Mouse (Mus musculus) forebrain, postnatal 0 days (tissue): ENCODE data around the gene Tmc7. TPM values are rescaled to one million over a fixed set of nuclear protein-coding genes. Genes with fewer than 3 reads are reported as not detected.

Experiments
- ATAC-seq: fragments of 200-750 bp; cut with Nextera tagmentation; 2 replicates; pipeline ENCODE4 v1.8.0; 2017; ENCODE audit warnings: mild to moderate bottlenecking, moderate library complexity
- DNase-seq: peaks from one replicate; pipeline ENCODE4 v3.0.0-alpha.2; 2015
- H3K27ac ChIP-seq: fragments of 300-500 bp; sonication (generic); 2 replicates; pipeline ENCODE4 v1.5.1; 2014; ENCODE audit warnings: low read depth, mild to moderate bottlenecking, antibody characterized with exemption, low read length, moderate library complexity, mixed read lengths
- H3K27me3 ChIP-seq: fragments of 300-500 bp; sonication (generic); 2 replicates; pipeline ENCODE4 v1.6.1; 2014; ENCODE audit warnings: mild to moderate bottlenecking, low read length, mixed read lengths; ENCODE audit not compliant: insufficient read depth
- H3K36me3 ChIP-seq: fragments of 300-500 bp; sonication (generic); 2 replicates; pipeline ENCODE4 v1.6.1; 2014; ENCODE audit warnings: mild to moderate bottlenecking, moderate library complexity; ENCODE audit not compliant: insufficient read depth
- H3K4me1 ChIP-seq: fragments of 300-500 bp; sonication (generic); 2 replicates; pipeline ENCODE4 v1.6.1; 2014; ENCODE audit warnings: antibody characterized with exemption; ENCODE audit not compliant: insufficient read depth
- H3K4me2 ChIP-seq: fragments of 300-500 bp; sonication (generic); 2 replicates; pipeline ENCODE4 v1.6.1; 2014; ENCODE audit warnings: low read depth, mild to moderate bottlenecking, moderate library complexity
- H3K4me3 ChIP-seq: fragments of 300-500 bp; sonication (generic); 2 replicates; pipeline ENCODE4 v1.5.1; 2014; ENCODE audit warnings: low read depth, low read length, mixed read lengths
- H3K9ac ChIP-seq: fragments of 300-500 bp; sonication (generic); 2 replicates; pipeline ENCODE4 v1.6.1; 2014; ENCODE audit warnings: mild to moderate bottlenecking
- H3K9me3 ChIP-seq: fragments of 300-500 bp; sonication (generic); 2 replicates; pipeline ENCODE4 v1.6.1; 2016; ENCODE audit warnings: low read length
- CTCF ChIP-seq: sonication (generic); IDR thresholded peaks from 2 replicates; pipeline ENCODE4 v1.5.1; 2016; ENCODE audit warnings: antibody characterized with exemption, control low read depth, low read depth
- whole genome bisulfite sequencing: fragments of 180-500 bp; shearing (Covaris S2); extraction: QIAGEN DNeasy Blood & Tissue Kit; methylation state at CpG from one replicate; pipeline ENCODE4 v1.1.7; 2014; 5-methylcytosine and 5-hydroxymethylcytosine counted together
- polyA plus RNA-seq: library from polyadenylated mRNA; unstranded; fragments of >200 nt; fragmentation: Nextera tagmentation; extraction: Ambion mirVana; gene quantifications from 2 replicates; pipeline ENCODE4 v1.2.1, GENCODE M21; 2015
- total RNA-seq: library from RNA; depleted of rRNA; stranded (reverse); fragments of >200 nt; gene quantifications from 2 replicates; pipeline ENCODE4 v1.2.3, GENCODE M21; 2014

Gene Tmc7
- total and polyA plus RNA-seq, 2 experiments from 2014 or later, result 4.2 to 10.3 TPM

DNA sequence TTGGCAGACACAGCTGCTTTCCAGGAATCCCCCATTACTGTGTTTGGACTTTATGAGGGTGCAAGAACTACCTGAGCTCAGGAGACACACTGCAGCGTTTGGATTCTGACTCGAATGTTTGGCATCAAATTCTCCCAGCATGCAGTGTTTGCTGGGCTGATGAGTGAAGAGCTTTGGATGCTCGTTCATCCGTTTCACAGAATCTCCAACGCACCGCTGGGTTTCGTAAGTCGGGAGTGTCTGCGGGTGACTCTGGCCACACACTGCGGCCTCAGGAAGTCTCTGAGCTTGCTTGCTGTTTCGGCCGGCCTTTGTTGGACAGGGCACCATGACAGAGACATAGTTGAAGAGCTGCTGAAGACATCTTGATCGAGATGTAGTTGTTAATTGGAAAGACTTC is 29.5 kb upstream of the Tmc7 start:
- ATAC-seq, result no peak
- Histone ChIP-seq H3K4me1 (no peaks in the 10 kb centered on the region), H3K4me3 (no peak overlapping the region), H3K27me3 (no peaks in the 10 kb centered on the region), H3K27ac (no peak overlapping the region), H3K4me2 (no peak overlapping the region), H3K9me3 (no peaks in the 10 kb centered on the region), H3K9ac (no peak overlapping the region), H3K36me3 (no peaks in the 10 kb centered on the region)
- WGBS, result 27% methylated on average over 13 of the region's 13 CpGs
- no peak for TF ChIP-seq CTCF
- DNase-seq, result no peak

DNA sequence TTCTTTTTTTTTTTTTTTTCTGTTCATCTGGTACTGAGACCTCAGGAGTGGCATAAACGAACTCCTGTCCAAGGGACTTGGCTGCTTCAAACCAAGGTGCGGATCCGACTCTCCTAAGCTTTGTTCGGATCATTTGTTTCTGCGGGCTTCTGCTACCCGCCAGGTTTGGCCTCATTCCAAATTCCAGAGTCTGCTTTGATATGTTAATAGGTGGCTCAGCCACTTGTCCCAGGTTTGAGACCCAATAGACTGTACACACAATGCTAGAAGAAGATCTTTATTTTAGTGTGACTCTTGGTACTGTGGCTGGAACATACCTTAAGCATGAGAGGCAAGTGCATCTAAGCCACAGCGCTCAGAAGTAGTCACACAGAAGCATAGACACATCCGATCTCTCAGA is 27.4 kb upstream of the Tmc7 start:
- no peak for ATAC-seq
- no peak overlapping the region for H3K27ac ChIP-seq
- no peak overlapping the region for H3K4me2 ChIP-seq
- no peaks in the 10 kb centered on the region for H3K9me3 ChIP-seq
- H3K36me3 ChIP-seq, result no peaks in the 10 kb centered on the region
- H3K4me3 ChIP-seq, result no peak overlapping the region
- no peak for TF ChIP-seq CTCF
- no peaks in the 10 kb centered on the region for H3K4me1 ChIP-seq
- H3K27me3 ChIP-seq, result no peaks in the 10 kb centered on the region
- WGBS, result 26% methylated on average over 8 of the region's 8 CpGs
- no peak overlapping the region for H3K9ac ChIP-seq
- no peak for DNase-seq

DNA sequence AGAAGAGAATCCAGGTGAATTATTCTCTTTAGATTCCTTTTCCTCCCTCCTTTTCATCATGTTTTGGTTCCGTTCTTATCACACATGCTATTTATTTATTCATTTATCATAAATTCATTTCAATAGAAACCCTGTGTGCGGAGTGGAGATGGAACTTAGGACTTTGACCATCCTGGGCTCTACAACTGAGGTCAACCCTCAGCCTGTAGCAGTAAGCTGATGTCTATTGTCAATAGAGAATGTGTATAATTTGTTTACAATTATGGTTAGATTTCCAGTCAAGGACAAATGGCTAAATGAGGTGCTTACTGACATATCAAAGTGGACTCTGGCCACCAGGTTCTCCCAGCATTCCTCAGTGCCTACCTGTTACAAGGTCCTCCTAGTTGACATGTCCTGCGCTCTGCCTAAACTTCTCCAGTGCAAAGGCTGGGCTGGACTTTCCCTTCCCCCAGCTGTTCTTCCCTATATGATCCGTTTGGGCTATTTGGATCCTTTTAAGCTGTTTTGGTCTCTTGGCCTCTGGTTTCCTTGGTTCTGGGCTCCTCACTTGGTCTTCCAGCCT is 26.7 kb upstream of the Tmc7 start:
- no peaks in the 10 kb centered on the region for H3K27me3 ChIP-seq
- H3K4me2 ChIP-seq, result no peak overlapping the region
- TF ChIP-seq CTCF, result no peak
- 83% methylated on average over 4 of the region's 4 CpGs for WGBS
- H3K27ac ChIP-seq, result no peak overlapping the region
- H3K9ac ChIP-seq, result no peak overlapping the region
- ATAC-seq (no peak), DNase-seq (no peak)
- H3K4me3 ChIP-seq, result no peak overlapping the region
- H3K36me3 ChIP-seq, result no peaks in the 10 kb centered on the region
- no peaks in the 10 kb centered on the region for H3K4me1 ChIP-seq
- 0 out of 2 replicates have a peak, but pooled peaks cover 4% of the 10 kb centered on the region for H3K9me3 ChIP-seq

DNA sequence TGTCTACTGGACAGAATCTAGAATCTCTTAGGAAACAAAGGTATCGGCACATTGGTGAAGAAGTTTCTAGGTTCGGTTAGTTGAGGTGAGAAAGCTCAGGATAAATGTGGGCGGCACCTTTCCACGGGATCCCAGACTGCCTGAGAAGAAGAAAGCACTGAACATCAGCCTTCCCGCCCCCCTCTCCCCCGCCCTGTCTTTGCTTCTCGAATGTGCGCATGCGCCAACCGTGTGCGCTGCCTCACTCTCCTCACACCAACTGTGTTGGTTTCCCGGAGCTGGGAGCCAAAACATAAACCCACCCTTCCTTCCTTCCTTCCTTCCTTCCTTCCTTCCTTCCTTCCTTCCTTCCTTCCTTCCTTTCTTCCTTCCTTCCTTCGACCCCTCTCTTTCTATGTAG is 26.2 kb upstream of the Tmc7 start:
- ATAC-seq (no peak), DNase-seq (no peak)
- Histone ChIP-seq H3K27ac (no peak overlapping the region), H3K4me3 (no peak overlapping the region), H3K9ac (no peak overlapping the region), H3K9me3 (0 out of 2 replicates have a peak, but pooled peaks cover 9% of the 10 kb centered on the region), H3K36me3 (no peaks in the 10 kb centered on the region), H3K27me3 (no peaks in the 10 kb centered on the region), H3K4me1 (no peaks in the 10 kb centered on the region), H3K4me2 (no peak overlapping the region)
- TF ChIP-seq CTCF, result no peak
- 88% methylated on average over 13 of the region's 13 CpGs for WGBS

DNA sequence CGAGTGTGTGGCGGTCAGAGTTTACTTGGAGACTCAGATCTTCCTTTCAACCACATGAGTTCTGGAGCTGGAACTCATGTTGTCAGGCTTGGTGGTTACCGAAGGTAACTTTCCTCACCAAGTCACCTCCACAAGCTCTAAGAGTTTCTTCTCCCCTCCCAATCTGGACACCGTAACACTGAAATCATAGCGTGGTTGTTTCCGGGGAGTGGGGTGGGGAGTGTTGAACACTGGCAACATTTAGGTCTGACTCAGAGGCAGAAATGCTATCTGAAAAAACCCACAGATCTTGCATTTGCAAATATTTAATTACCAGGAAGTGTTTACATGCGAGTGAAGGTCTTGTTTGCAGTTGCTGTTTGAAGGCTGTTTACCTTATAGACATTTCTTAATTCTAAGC is 25.3 kb upstream of the Tmc7 start:
- Histone ChIP-seq H3K4me2 (no peak overlapping the region), H3K36me3 (no peaks in the 10 kb centered on the region), H3K27ac (no peak overlapping the region), H3K9me3 (0 out of 2 replicates have a peak, but pooled peaks cover 9% of the 10 kb centered on the region), H3K4me1 (no peaks in the 10 kb centered on the region), H3K27me3 (no peaks in the 10 kb centered on the region), H3K9ac (no peak overlapping the region), H3K4me3 (no peak overlapping the region)
- TF ChIP-seq CTCF, result no peak
- WGBS, result 95% methylated on average over 7 of the region's 7 CpGs
- DNase-seq (no peak), ATAC-seq (no peak)

DNA sequence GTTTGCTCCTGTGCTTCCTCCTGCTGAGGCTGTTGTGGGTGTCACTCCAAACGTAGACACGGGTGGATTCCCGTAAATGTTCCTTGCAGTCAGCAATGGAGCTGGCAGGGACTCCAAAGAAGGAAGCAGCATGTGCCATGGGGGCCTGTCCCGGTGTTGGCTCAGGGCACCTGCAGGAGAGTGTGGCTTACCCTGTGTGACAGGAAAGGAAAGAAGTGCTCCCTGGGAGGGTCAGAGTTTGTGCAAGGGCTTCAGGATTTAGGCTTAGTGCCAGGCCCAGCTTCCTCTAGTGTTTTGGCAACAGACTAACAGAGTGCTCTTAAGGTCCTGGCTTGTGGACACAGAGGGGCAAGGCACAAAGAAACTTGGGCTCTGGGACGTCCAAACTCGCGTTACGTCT is 20.3 kb upstream of the Tmc7 start:
- Histone ChIP-seq H3K4me1 (no peaks in the 10 kb centered on the region), H3K9ac (no peak overlapping the region), H3K36me3 (no peaks in the 10 kb centered on the region), H3K27ac (no peak overlapping the region), H3K4me2 (no peak overlapping the region), H3K4me3 (no peak overlapping the region), H3K9me3 (0 out of 2 replicates have a peak, but pooled peaks cover 9% of the 10 kb centered on the region), H3K27me3 (no peaks in the 10 kb centered on the region)
- TF ChIP-seq CTCF, result no peak
- DNase-seq (no peak), ATAC-seq (no peak)
- WGBS, result 72% methylated on average over 8 of the region's 8 CpGs

DNA sequence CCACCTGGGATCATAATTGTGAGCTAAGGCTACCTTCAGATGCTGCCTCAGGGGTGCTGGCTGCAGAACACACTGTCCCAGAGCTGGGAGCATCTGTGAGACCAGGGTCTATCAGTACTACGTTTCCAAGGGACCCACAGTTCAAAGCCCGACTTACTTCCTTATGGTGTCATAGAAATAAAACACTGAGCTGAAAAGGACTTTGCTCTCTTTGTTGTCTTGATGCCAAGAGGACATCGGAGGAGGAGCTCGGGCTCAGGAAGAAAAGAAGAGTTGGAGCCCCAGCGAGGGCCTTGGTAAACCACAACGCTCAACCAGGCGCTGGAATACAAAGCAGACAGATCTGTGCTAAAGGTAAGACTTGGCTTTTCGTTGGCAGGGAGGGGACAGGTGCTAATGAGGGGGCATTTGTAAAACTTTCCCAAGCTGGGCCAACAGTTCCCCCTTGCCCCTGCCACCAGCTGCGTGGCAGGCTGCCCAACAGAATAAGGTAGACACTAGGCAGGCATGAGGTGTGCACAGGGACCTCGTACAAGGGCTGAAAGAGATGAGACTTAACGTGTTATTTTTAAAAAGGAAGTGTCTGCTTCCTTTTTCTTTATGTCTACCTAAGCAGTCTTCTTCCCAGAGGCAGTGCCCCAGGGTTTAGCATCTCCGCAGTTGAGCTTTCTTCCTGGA is 15.6 kb upstream of the Tmc7 start:
- H3K4me2 ChIP-seq, result no peak overlapping the region
- no peaks in the 10 kb centered on the region for H3K27me3 ChIP-seq
- H3K36me3 ChIP-seq, result no peaks in the 10 kb centered on the region
- no peaks in the 10 kb centered on the region for H3K9me3 ChIP-seq
- no peak for TF ChIP-seq CTCF
- H3K4me3 ChIP-seq, result no peak overlapping the region
- H3K27ac ChIP-seq, result no peak overlapping the region
- no peak overlapping the region for H3K9ac ChIP-seq
- WGBS, result 51% methylated on average over 12 of the region's 12 CpGs
- peaks cover 12% of the 10 kb centered on the region; the same call in 1 of the 2 replicates for H3K4me1 ChIP-seq
- DNase-seq, result no peak
- ATAC-seq, result no peak
